Mouse (Mus musculus): ENCODE measurements around the gene Pphln1. TPM values are rescaled to one million over a fixed set of nuclear protein-coding genes. Genes with fewer than 3 reads are reported as not detected.

Pphln1 gene
- polyA plus RNA-seq, 1 experiment from 2014 or later, result 32.1 TPM

- no peak overlapping the region for H3K4me3 ChIP-seq (ENCODE audit: low read depth, low read length)
Observed at GRCm38 (mm10) chr15:93477729-93478128, 79.6 kb downstream of the Pphln1 start.

GRCm38 (mm10) chr15:93478676-93479075 is 80.5 kb downstream of the Pphln1 start:
- no peaks in the 10 kb centered on the region for H3K4me1 ChIP-seq (ENCODE audit: control insufficient read depth, insufficient read depth, low read length)
- H3K9me3 ChIP-seq (ENCODE audit: control insufficient read depth, low read length), result no peaks in the 10 kb centered on the region
- H3K27ac ChIP-seq (ENCODE audit: low read depth, low read length), result no peak overlapping the region
- H3K4me2 ChIP-seq (ENCODE audit: low read depth, low read length), result no peak overlapping the region
- WGBS, result 81% methylated on average over 3 of the region's 3 CpGs
- no peaks in the 10 kb centered on the region for H3K27me3 ChIP-seq (ENCODE audit: control insufficient read depth, insufficient read depth, low read length)
- no peak for ATAC-seq (ENCODE audit: low read depth)
- no peak overlapping the region for H3K9ac ChIP-seq (replicated peaks; ENCODE audit: low read depth, low read length)
- H3K36me3 ChIP-seq (ENCODE audit: control insufficient read depth, insufficient read depth, low read length), result no peaks in the 10 kb centered on the region
- H3K4me3 ChIP-seq (ENCODE audit: low read depth, low read length), result no peak overlapping the region

More at GRCm38 (mm10) chr15:93477729-93478128, 79.6 kb downstream of the Pphln1 start:
- ATAC-seq (ENCODE audit: low read depth), result no peak
- Histone ChIP-seq H3K9ac (replicated peaks; ENCODE audit: low read depth, low read length) (no peak overlapping the region), H3K36me3 (ENCODE audit: control insufficient read depth, insufficient read depth, low read length) (no peaks in the 10 kb centered on the region), H3K4me1 (ENCODE audit: control insufficient read depth, insufficient read depth, low read length) (0 out of 2 replicates have a peak, but pooled peaks cover under 1% of the 10 kb centered on the region), H3K4me2 (ENCODE audit: low read depth, low read length) (no peak overlapping the region), H3K9me3 (ENCODE audit: control insufficient read depth, low read length) (no peaks in the 10 kb centered on the region), H3K27ac (ENCODE audit: low read depth, low read length) (no peak overlapping the region), H3K27me3 (ENCODE audit: control insufficient read depth, insufficient read depth, low read length) (no peaks in the 10 kb centered on the region)
- 90% methylated on average over 4 of the region's 4 CpGs for WGBS

- H3K4me2 ChIP-seq (ENCODE audit: low read depth, low read length), result no peak overlapping the region
- no peaks in the 10 kb centered on the region for H3K27me3 ChIP-seq (ENCODE audit: control insufficient read depth, insufficient read depth, low read length)
- WGBS, result 32% methylated on average over 4 of the region's 4 CpGs
- H3K36me3 ChIP-seq (ENCODE audit: control insufficient read depth, insufficient read depth, low read length), result no peaks in the 10 kb centered on the region
- ATAC-seq (ENCODE audit: low read depth), result no peak
- no peaks in the 10 kb centered on the region for H3K4me1 ChIP-seq (ENCODE audit: control insufficient read depth, insufficient read depth, low read length)
- H3K9ac ChIP-seq (replicated peaks; ENCODE audit: low read depth, low read length), result no peak overlapping the region
- H3K4me3 ChIP-seq (ENCODE audit: low read depth, low read length), result no peak overlapping the region
- no peaks in the 10 kb centered on the region for H3K9me3 ChIP-seq (ENCODE audit: control insufficient read depth, low read length)
- no peak overlapping the region for H3K27ac ChIP-seq (ENCODE audit: low read depth, low read length)
Observed at GRCm38 (mm10) chr15:93479445-93479844, 81.3 kb downstream of the Pphln1 start.

- no peak for ATAC-seq (ENCODE audit: low read depth)
- no peak overlapping the region for H3K4me2 ChIP-seq (ENCODE audit: low read depth, low read length)
- no peaks in the 10 kb centered on the region for H3K9me3 ChIP-seq (ENCODE audit: control insufficient read depth, low read length)
- H3K27me3 ChIP-seq (ENCODE audit: control insufficient read depth, insufficient read depth, low read length), result no peaks in the 10 kb centered on the region
- no peaks in the 10 kb centered on the region for H3K4me1 ChIP-seq (ENCODE audit: control insufficient read depth, insufficient read depth, low read length)
- 93% methylated on average over 10 of the region's 10 CpGs for WGBS
- no peak overlapping the region for H3K9ac ChIP-seq (replicated peaks; ENCODE audit: low read depth, low read length)
- no peak overlapping the region for H3K27ac ChIP-seq (ENCODE audit: low read depth, low read length)
- no peak overlapping the region for H3K4me3 ChIP-seq (ENCODE audit: low read depth, low read length)
- no peaks in the 10 kb centered on the region for H3K36me3 ChIP-seq (ENCODE audit: control insufficient read depth, insufficient read depth, low read length)
Observed at GRCm38 (mm10) chr15:93481112-93481511, 83.0 kb downstream of the Pphln1 start.

GRCm38 (mm10) chr15:93484261-93484710 is 86.1 kb downstream of the Pphln1 start:
- Histone ChIP-seq H3K4me2 (ENCODE audit: low read depth, low read length) (no peak overlapping the region), H3K27ac (ENCODE audit: low read depth, low read length) (no peak overlapping the region), H3K4me1 (ENCODE audit: control insufficient read depth, insufficient read depth, low read length) (no peaks in the 10 kb centered on the region), H3K9ac (replicated peaks; ENCODE audit: low read depth, low read length) (no peak overlapping the region), H3K9me3 (ENCODE audit: control insufficient read depth, low read length) (no peaks in the 10 kb centered on the region), H3K27me3 (ENCODE audit: control insufficient read depth, insufficient read depth, low read length) (no peaks in the 10 kb centered on the region), H3K36me3 (ENCODE audit: control insufficient read depth, insufficient read depth, low read length) (no peaks in the 10 kb centered on the region), H3K4me3 (ENCODE audit: low read depth, low read length) (no peak overlapping the region)
- no peak for ATAC-seq (ENCODE audit: low read depth)
- 73% methylated on average over 7 of the region's 7 CpGs for WGBS

- H3K27me3 ChIP-seq (ENCODE audit: control insufficient read depth, insufficient read depth, low read length), result no peaks in the 10 kb centered on the region
- H3K9ac ChIP-seq (replicated peaks; ENCODE audit: low read depth, low read length), result no peak overlapping the region
- H3K4me1 ChIP-seq (ENCODE audit: control insufficient read depth, insufficient read depth, low read length), result no peaks in the 10 kb centered on the region
- H3K27ac ChIP-seq (ENCODE audit: low read depth, low read length), result no peak overlapping the region
- no peak for ATAC-seq (ENCODE audit: low read depth)
- WGBS, result 84% methylated on average over 3 of the region's 3 CpGs
- no peak overlapping the region for H3K4me2 ChIP-seq (ENCODE audit: low read depth, low read length)
- H3K9me3 ChIP-seq (ENCODE audit: control insufficient read depth, low read length), result no peaks in the 10 kb centered on the region
- H3K4me3 ChIP-seq (ENCODE audit: low read depth, low read length), result no peak overlapping the region
- no peaks in the 10 kb centered on the region for H3K36me3 ChIP-seq (ENCODE audit: control insufficient read depth, insufficient read depth, low read length)
Observed at GRCm38 (mm10) chr15:93485252-93485651, 87.1 kb downstream of the Pphln1 start.

- no peak for ATAC-seq (ENCODE audit: low read depth)
- H3K4me3 ChIP-seq (ENCODE audit: low read depth, low read length), result no peak overlapping the region
- WGBS, result 89% methylated on average over 7 of the region's 7 CpGs
Observed at GRCm38 (mm10) chr15:93486066-93486465, 87.9 kb downstream of the Pphln1 start.

GRCm38 (mm10) chr15:93489597-93489996 is 91.4 kb downstream of the Pphln1 start:
- H3K27me3 ChIP-seq (ENCODE audit: control insufficient read depth, insufficient read depth, low read length), result no peaks in the 10 kb centered on the region
- 89% methylated on average over 4 of the region's 4 CpGs for WGBS
- H3K27ac ChIP-seq (ENCODE audit: low read depth, low read length), result no peak overlapping the region
- H3K9ac ChIP-seq (replicated peaks; ENCODE audit: low read depth, low read length), result no peak overlapping the region
- no peak overlapping the region for H3K4me2 ChIP-seq (ENCODE audit: low read depth, low read length)
- no peak overlapping the region for H3K4me3 ChIP-seq (ENCODE audit: low read depth, low read length)
- no peak for ATAC-seq (ENCODE audit: low read depth)
- no peaks in the 10 kb centered on the region for H3K36me3 ChIP-seq (ENCODE audit: control insufficient read depth, insufficient read depth, low read length)
- no peaks in the 10 kb centered on the region for H3K9me3 ChIP-seq (ENCODE audit: control insufficient read depth, low read length)
- H3K4me1 ChIP-seq (ENCODE audit: control insufficient read depth, insufficient read depth, low read length), result no peaks in the 10 kb centered on the region

More at GRCm38 (mm10) chr15:93486066-93486465, 87.9 kb downstream of the Pphln1 start:
- no peaks in the 10 kb centered on the region for H3K36me3 ChIP-seq (ENCODE audit: control insufficient read depth, insufficient read depth, low read length)
- H3K27ac ChIP-seq (ENCODE audit: low read depth, low read length), result no peak overlapping the region
- no peak overlapping the region for H3K4me2 ChIP-seq (ENCODE audit: low read depth, low read length)
- no peaks in the 10 kb centered on the region for H3K4me1 ChIP-seq (ENCODE audit: control insufficient read depth, insufficient read depth, low read length)
- H3K9me3 ChIP-seq (ENCODE audit: control insufficient read depth, low read length), result no peaks in the 10 kb centered on the region
- no peak overlapping the region for H3K9ac ChIP-seq (replicated peaks; ENCODE audit: low read depth, low read length)
- H3K27me3 ChIP-seq (ENCODE audit: control insufficient read depth, insufficient read depth, low read length), result no peaks in the 10 kb centered on the region

GRCm38 (mm10) chr15:93494700-93495099 is 96.5 kb downstream of the Pphln1 start:
- Histone ChIP-seq H3K36me3 (ENCODE audit: control insufficient read depth, insufficient read depth, low read length) (0 out of 2 replicates have a peak, but pooled peaks cover 6% of the 10 kb centered on the region), H3K9me3 (ENCODE audit: control insufficient read depth, low read length) (no peaks in the 10 kb centered on the region), H3K27me3 (ENCODE audit: control insufficient read depth, insufficient read depth, low read length) (no peaks in the 10 kb centered on the region), H3K4me3 (ENCODE audit: low read depth, low read length) (no peak overlapping the region), H3K4me1 (ENCODE audit: control insufficient read depth, insufficient read depth, low read length) (no peaks in the 10 kb centered on the region), H3K4me2 (ENCODE audit: low read depth, low read length) (no peak overlapping the region), H3K9ac (replicated peaks; ENCODE audit: low read depth, low read length) (no peak overlapping the region), H3K27ac (ENCODE audit: low read depth, low read length) (no peak overlapping the region)
- 84% methylated on average over 7 of the region's 7 CpGs for WGBS
- no peak for ATAC-seq (ENCODE audit: low read depth)
